Mouse (Mus musculus) CH12.LX (cell line): ENCODE measurements around the gene Plekhh3. TPM values are rescaled to one million over a fixed set of nuclear protein-coding genes. Genes with fewer than 3 reads are reported as not detected.

Experiments used
- DNase-seq: peaks from one replicate; pipeline ENCODE4 v3.0.0-alpha.2; 2013; ENCODE audit errors: extremely low read depth
- H3K27ac ChIP-seq: 2 replicates; pipeline ENCODE4 v1.5.1; 2012; ENCODE audit warnings: low read depth, mild to moderate bottlenecking, control low read depth, moderate library complexity; ENCODE audit not compliant: insufficient read depth
- H3K27me3 ChIP-seq: replicated peaks from 2 replicates; pipeline ENCODE3; 2012; ENCODE audit warnings: inconsistent platforms
- H3K36me3 ChIP-seq, 2 experiments: replicated peaks in 1 of 2; 2 replicates each; pipeline versions ENCODE3 to v1.6.1; 2012; ENCODE audit warnings: inconsistent platforms in 1 of 2, low read length in 1 of 2, mild to moderate bottlenecking in 1 of 2, mixed read lengths in 1 of 2, moderate library complexity in 1 of 2; ENCODE audit not compliant: control insufficient read depth in 1 of 2, insufficient read depth in 1 of 2
- H3K4me1 ChIP-seq, 2 experiments: 2 replicates each; pipeline ENCODE4 v1.6.1; 2012; ENCODE audit warnings: inconsistent platforms in 1 of 2, moderate library complexity in 1 of 2; ENCODE audit not compliant: insufficient read depth in 2 of 2, control insufficient read depth in 1 of 2
- H3K4me2 ChIP-seq: 2 replicates; pipeline ENCODE4 v1.6.1; 2012; ENCODE audit warnings: low read depth, mild to moderate bottlenecking, control low read depth; ENCODE audit not compliant: poor library complexity, insufficient read depth, severe bottlenecking
- H3K4me3 ChIP-seq, 3 experiments: fragments of 150-350 bp in 1 of 3; sonication (generic) in 1 of 3; replicated peaks in 1 of 3; 2 replicates each; pipeline versions ENCODE3 to v1.5.1; 2011 to 2012; ENCODE audit warnings: low read depth in 2 of 3, low read length in 2 of 3, mild to moderate bottlenecking in 2 of 3, moderate library complexity in 2 of 3, control low read depth in 1 of 3, improper control_type of control experiment in 1 of 3, inconsistent platforms in 1 of 3, mixed read lengths in 1 of 3; ENCODE audit not compliant: poor library complexity in 1 of 3
- H3K79me2 ChIP-seq: replicated peaks from 2 replicates; pipeline ENCODE4 v1.6.1; 2012; ENCODE audit warnings: mild to moderate bottlenecking, moderate library complexity; ENCODE audit not compliant: control insufficient read depth, poor library complexity, insufficient read depth, severe bottlenecking; ENCODE audit errors: extremely low read depth
- H3K9ac ChIP-seq: 2 replicates; pipeline ENCODE4 v1.6.1; 2012; ENCODE audit warnings: low read depth, mild to moderate bottlenecking, control low read depth, moderate library complexity; ENCODE audit not compliant: insufficient read depth
- H3K9me3 ChIP-seq: replicated peaks from 2 replicates; pipeline ENCODE3; 2012; ENCODE audit warnings: low read length, inconsistent platforms, mixed read lengths
- BHLHE40 ChIP-seq: IDR thresholded peaks from 2 replicates; pipeline ENCODE4 v1.6.1; 2011; ENCODE audit warnings: mild to moderate bottlenecking, low read depth, low read length, improper control_type of control experiment
- CTCF ChIP-seq, 2 experiments: IDR thresholded peaks in 1 of 2; conservative IDR thresholded peaks in 1 of 2; 2 replicates each; pipeline ENCODE4 v1.5.1; 2011 to 2012; ENCODE audit warnings: low read depth in 2 of 2, low read length in 2 of 2, improper control_type of control experiment in 1 of 2, inconsistent platforms in 1 of 2, mild to moderate bottlenecking in 1 of 2, moderate library complexity in 1 of 2
- ELF1 ChIP-seq: IDR thresholded peaks from 2 replicates; pipeline ENCODE4 v1.6.1; 2014; ENCODE audit warnings: low read depth, mild to moderate bottlenecking, inconsistent platforms, low read length, improper control_type of control experiment
- EP300 ChIP-seq: IDR thresholded peaks from 2 replicates; pipeline ENCODE4 v1.6.1; 2011; ENCODE audit warnings: low read length, improper control_type of control experiment
- ETS1 ChIP-seq: conservative IDR thresholded peaks from 2 replicates; pipeline ENCODE4 v1.6.1; 2012; ENCODE audit warnings: low read depth, mild to moderate bottlenecking, inconsistent platforms, low read length, improper control_type of control experiment, moderate library complexity
- HCFC1 ChIP-seq: IDR thresholded peaks from 2 replicates; pipeline ENCODE4 v1.6.1; 2012; ENCODE audit warnings: low read depth, mild to moderate bottlenecking, inconsistent platforms, low read length, improper control_type of control experiment
- MAFK ChIP-seq: IDR thresholded peaks from 2 replicates; pipeline ENCODE4 v1.6.1; 2011; ENCODE audit warnings: low read length, improper control_type of control experiment; ENCODE audit not compliant: insufficient replicate concordance
- MAX ChIP-seq: IDR thresholded peaks from 2 replicates; pipeline ENCODE4 v1.6.1; 2011; ENCODE audit warnings: low read length, improper control_type of control experiment
- MEF2A ChIP-seq: IDR thresholded peaks from 2 replicates; pipeline ENCODE4 v1.6.1; 2014; ENCODE audit warnings: low read depth, mild to moderate bottlenecking, inconsistent platforms, low read length, improper control_type of control experiment, borderline replicate concordance
- MXI1 ChIP-seq: IDR thresholded peaks from 2 replicates; pipeline ENCODE4 v1.6.1; 2011; ENCODE audit warnings: mild to moderate bottlenecking, low read depth, low read length, improper control_type of control experiment
- NELFE ChIP-seq: IDR thresholded peaks from 2 replicates; pipeline ENCODE4 v1.6.1; 2011; ENCODE audit warnings: low read depth, low read length, improper control_type of control experiment
- NRF1 ChIP-seq: IDR thresholded peaks from 2 replicates; pipeline ENCODE4 v1.6.1; 2014; ENCODE audit warnings: low read depth, mild to moderate bottlenecking, inconsistent platforms, low read length, improper control_type of control experiment, moderate library complexity
- POLR2AphosphoS2 ChIP-seq: IDR thresholded peaks from 2 replicates; pipeline ENCODE4 v1.6.1; 2011; ENCODE audit warnings: low read depth, low read length, improper control_type of control experiment
- RAD21 ChIP-seq: IDR thresholded peaks from 2 replicates; pipeline ENCODE4 v1.6.1; 2011; ENCODE audit warnings: low read depth, mild to moderate bottlenecking, low read length, improper control_type of control experiment, moderate library complexity
- SIN3A ChIP-seq: IDR thresholded peaks from 2 replicates; pipeline ENCODE4 v1.6.1; 2012; ENCODE audit warnings: low read length, improper control_type of control experiment, inconsistent platforms
- SMC3 ChIP-seq: IDR thresholded peaks from 2 replicates; pipeline ENCODE4 v1.6.1; 2011; ENCODE audit warnings: low read depth, low read length, improper control_type of control experiment
- TCF12 ChIP-seq: IDR thresholded peaks from 2 replicates; pipeline ENCODE4 v1.6.1; 2014; ENCODE audit warnings: low read depth, mild to moderate bottlenecking, inconsistent platforms, low read length, improper control_type of control experiment
- USF1 ChIP-seq: IDR thresholded peaks from 2 replicates; pipeline ENCODE4 v1.6.1; 2014; ENCODE audit warnings: low read depth, mild to moderate bottlenecking, inconsistent platforms, low read length, improper control_type of control experiment
- ZC3H11A ChIP-seq: IDR thresholded peaks from 2 replicates; pipeline ENCODE4 v1.6.1; 2012; ENCODE audit warnings: low read depth, mild to moderate bottlenecking, inconsistent platforms, low read length, improper control_type of control experiment
- ZKSCAN1 ChIP-seq: IDR thresholded peaks from 2 replicates; pipeline ENCODE4 v1.6.1; 2012; ENCODE audit warnings: low read depth, inconsistent platforms, low read length, improper control_type of control experiment, borderline replicate concordance
- ZMIZ1 ChIP-seq: IDR thresholded peaks from 2 replicates; pipeline ENCODE4 v1.6.1; 2012; ENCODE audit warnings: low read depth, mild to moderate bottlenecking, inconsistent platforms, low read length, improper control_type of control experiment
- ZNF384 ChIP-seq: IDR thresholded peaks from 2 replicates; pipeline ENCODE4 v1.6.1; 2012; ENCODE audit warnings: low read depth, low read length, improper control_type of control experiment, inconsistent platforms
- dilution Hi-C: fragments of 300-500 bp; cut with MboI; formaldehyde crosslinking; loops from 2 replicates; pipeline ENCODE4 v1.14.3; 2020; ENCODE audit warnings: low sequenced_read_pairs; ENCODE audit not compliant: extremely low pct_unique_long_range_greater_than_20kb, extremely low pct_ligation_motif_present
- in situ Hi-C: fragments of 300-500 bp; cut with MboI; formaldehyde crosslinking; loops from 3 replicates; pipeline ENCODE4 v1.14.3; 2019; ENCODE audit warnings: low sequenced_read_pairs, low pct_ligation_motif_present, low pct_unique_long_range_greater_than_20kb, mixed read lengths
- polyA plus RNA-seq: library from polyadenylated mRNA; unstranded; fragments of >175 nt; gene quantifications from 2 replicates; pipeline ENCODE4 v1.2.1, GENCODE M21; 2012; ENCODE audit warnings: low read depth; ENCODE audit not compliant: insufficient read length
- total RNA-seq, 2 experiments: library from RNA; depleted of rRNA; stranded (reverse); fragments of 300-350 nt in 1 of 2; fragments of >200 nt in 1 of 2; gene quantifications; 2 replicates each; pipeline ENCODE4 v1.2.3; 2012 to 2014

The Plekhh3 gene
- total and polyA plus RNA-seq, 3 experiments, result 2.9 to 20.3 (median 5.0) TPM

DNA sequence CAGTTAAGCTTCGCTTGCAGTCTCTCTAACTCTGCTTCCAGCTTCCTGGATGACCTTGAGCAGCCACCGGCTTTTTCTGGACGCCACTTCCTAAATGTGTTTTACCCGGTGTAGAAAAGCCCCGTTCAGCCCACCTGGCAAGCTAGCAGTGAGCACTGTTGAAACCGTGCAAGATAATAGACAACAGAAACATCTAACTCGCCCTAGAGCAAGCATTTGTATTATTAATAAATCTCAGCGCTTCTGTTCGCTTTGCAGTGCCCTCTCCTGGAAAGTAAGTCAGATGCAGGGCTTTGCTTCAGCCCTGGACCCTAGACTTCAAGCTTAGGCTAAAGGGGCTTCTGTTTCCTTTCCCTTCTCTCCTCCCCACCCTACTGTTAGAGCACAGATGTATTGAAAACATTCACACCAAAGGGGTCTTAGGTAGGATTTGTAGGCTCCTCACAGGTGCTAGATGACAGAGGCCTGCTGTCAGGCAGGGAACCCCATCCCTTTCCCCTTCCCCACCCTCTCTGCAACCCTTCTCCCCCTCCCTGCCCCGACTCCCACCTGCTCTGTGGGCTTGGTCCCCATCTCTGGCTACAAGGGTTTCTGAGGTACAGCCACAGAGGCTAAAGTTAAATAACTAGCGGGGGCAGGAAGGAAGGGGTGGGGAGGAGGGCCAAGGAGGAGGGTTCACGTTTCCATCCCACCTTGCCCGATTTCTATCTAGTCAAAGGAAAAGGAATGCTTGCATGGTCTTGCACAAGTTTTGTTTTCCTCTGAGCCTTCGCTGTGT lies 3.9 kb upstream of the Plekhh3 start, which contains the start of gene Ccr10:
TSS of gene Ccr10 (minus strand) at position 593 of the 778 bp plus-strand sequence.
- peak; percentile 62 for DNase-seq
- H3K9ac ChIP-seq, result peak within 1 kb of the TSS; percentile 54
- peaks cover 9 to 70% of the 10 kb centered on the region in 2 experiments for H3K4me1 ChIP-seq
- no peaks in the 10 kb centered on the region for H3K9me3 ChIP-seq
- TF ChIP-seq ETS1 (0 out of 2 replicates have a peak, but pooled peaks have one; percentile 19), BHLHE40 (no peak), USF1 (no peak), ZMIZ1 (0 out of 2 replicates have a peak, but pooled peaks have one; percentile 22), MEF2A (peak; percentile 18; the same call in 1 of the 2 replicates), NELFE (peak; percentile 48), CTCF (conservative IDR thresholded peaks at IDR 0.05 in 1 of 2, IDR thresholded peaks at IDR 0.05 in 1 of 2; ENCODE audit: low read depth in 2 of 2, low read length in 2 of 2) (peak; percentile 27 to 76; a peak in 3 of 4 replicates), POLR2AphosphoS2 (no peak), MAFK (0 out of 2 replicates have a peak, but pooled peaks have one; percentile 45), TCF12 (peak; percentile 45; the same call in 1 of the 2 replicates), ZKSCAN1 (no peak), RAD21 (peak; percentile 43), ELF1 (peak; percentile 51), ZNF384 (peak; percentile 6; the same call in 1 of the 2 replicates), MAX (peak; percentile 63; the same call in 1 of the 2 replicates), NRF1 (0 out of 2 replicates have a peak, but pooled peaks have one; percentile 17), ZC3H11A (no peak), HCFC1 (peak; percentile 42; the same call in 1 of the 2 replicates), MXI1 (peak; percentile 41; the same call in 1 of the 2 replicates), EP300 (0 out of 2 replicates have a peak, but pooled peaks have one; percentile 18), SMC3 (peak; percentile 64), SIN3A (peak; percentile 88)
- peak within 1 kb of the TSS; percentile 64 to 79 (median 68) for H3K4me3 ChIP-seq
- H3K27me3 ChIP-seq, result peaks cover 7% of the 10 kb centered on the region
- H3K79me2 ChIP-seq, result peaks cover 17% of the 10 kb centered on the region
- peak within 1 kb of the TSS; percentile 78 for H3K27ac ChIP-seq
- in situ Hi-C loops, result loop anchor here (5.0 kb wide), 1 partner anchor 38 kb away; no protein-coding TSS in a partner anchor
- H3K4me2 ChIP-seq, result peak within 1 kb of the TSS; percentile 91
- dilution Hi-C loops, result no loop called here
- H3K36me3 ChIP-seq, result peaks cover 0 to 23% of the 10 kb centered on the region in 2 experiments
